Mouse (Mus musculus) ovary, postnatal 14 days (tissue): ENCODE data around the gene Pds5b.
"Not testable (repeated sequence)": the region's sequence is repeated elsewhere in the genome, so short reads cannot be mapped to it uniquely, and the experiment has no call there.

Experiments used
- DNase-seq: peaks from one replicate; pipeline ENCODE4 v3.0.0; 2022; ENCODE audit warnings: low spot score

Gene Pds5b

DNA sequence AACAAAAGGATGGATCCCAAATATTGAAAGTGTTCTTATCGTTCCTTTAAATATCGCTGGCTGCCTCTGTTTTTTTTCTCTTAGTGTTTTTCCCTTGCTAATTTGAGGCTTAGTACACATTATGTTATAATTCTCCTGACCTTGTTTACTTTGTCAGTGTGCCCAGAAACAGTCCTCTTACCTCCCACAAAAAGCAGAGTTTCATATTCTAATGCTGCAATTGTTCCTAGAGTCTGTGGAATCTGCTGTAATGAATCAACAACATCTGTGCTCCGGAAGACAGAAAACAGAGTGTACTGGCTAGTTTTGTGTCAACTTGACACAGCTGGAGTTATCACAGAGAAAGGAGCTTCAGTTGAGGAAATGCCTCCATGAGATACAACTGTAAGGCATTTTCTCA lies 149.8 kb downstream of the Pds5b start:
- no peak for DNase-seq

GRCm38 (mm10) chr5:150829499-150829898 lies 156.0 kb downstream of the Pds5b start:
- DNase-seq: no peak

- no peak for DNase-seq
These were observed 157.2 kb downstream of the Pds5b start for GRCm38 (mm10) chr5:150830718-150831117.

GRCm38 (mm10) chr5:150836782-150837181 lies 163.2 kb downstream of the Pds5b start:
- DNase-seq: no peak

GRCm38 (mm10) chr5:150839688-150840541 lies 166.4 kb downstream of the Pds5b start:
- peak; percentile 22 for DNase-seq

GRCm38 (mm10) chr5:150840596-150840995 lies 167.1 kb downstream of the Pds5b start:
- no peak for DNase-seq

DNA sequence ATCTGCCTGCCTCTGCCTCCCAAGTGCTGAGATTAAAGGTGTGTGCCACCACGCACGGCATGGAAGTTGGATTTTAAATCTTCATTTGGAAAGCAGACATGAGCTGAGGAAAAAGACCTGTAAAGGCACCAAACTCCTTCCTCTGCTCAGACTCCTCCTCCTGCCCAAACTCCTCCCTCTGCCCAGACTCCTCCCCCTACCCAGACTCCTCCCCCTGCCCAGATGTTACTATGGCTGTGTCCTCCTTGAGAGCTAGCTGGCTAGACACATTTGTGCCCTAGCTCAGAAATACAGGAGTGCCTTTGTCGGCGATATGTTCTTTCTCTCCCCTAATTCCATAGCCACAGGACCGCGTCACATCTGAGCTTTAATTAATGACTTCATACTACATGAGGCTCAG lies 172.4 kb downstream of the Pds5b start:
- no peak for DNase-seq

GRCm38 (mm10) chr5:150850821-150851220 lies 177.3 kb downstream of the Pds5b start:
- no peak for DNase-seq

DNA sequence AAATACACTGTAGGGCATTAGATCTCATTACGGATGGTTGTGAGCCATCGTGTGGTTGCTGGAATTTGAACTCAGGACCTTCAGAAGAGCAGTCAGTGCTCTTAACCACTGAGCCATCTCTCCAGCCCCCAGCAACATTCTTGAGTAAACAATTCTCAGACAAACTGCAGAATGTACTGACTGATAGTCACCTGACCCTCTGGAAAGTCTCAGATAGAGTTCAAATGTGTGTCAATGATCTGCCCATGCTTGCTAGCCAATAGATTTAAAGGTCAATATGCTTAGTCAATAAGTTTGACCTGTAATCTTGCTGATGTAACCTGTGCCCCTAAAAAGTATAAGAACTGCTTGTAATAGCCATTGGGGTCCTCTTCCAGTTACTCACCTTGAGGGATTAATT lies 178.6 kb downstream of the Pds5b start:
- DNase-seq: not testable (repeated sequence)

DNA sequence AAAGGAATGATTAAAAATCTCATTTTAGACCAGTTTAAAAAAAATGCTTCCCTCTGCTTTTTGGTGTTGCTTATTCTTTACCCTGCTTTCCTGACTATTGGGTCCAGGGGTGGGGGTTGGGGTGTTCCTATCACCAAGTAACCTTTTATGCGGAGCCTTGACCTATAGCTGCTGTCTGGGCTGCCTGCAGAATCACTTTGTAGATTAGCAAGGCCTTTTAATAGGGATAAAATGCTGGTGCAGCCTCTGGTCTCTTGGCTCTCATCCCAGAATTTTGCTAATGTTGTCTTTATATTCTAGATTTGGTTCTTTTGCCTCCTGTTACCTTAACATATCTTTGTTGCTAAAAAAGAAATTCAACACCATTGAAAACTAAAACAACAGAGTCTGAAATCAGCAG lies 181.0 kb downstream of the Pds5b start:
- DNase-seq: peak; percentile 9

DNA sequence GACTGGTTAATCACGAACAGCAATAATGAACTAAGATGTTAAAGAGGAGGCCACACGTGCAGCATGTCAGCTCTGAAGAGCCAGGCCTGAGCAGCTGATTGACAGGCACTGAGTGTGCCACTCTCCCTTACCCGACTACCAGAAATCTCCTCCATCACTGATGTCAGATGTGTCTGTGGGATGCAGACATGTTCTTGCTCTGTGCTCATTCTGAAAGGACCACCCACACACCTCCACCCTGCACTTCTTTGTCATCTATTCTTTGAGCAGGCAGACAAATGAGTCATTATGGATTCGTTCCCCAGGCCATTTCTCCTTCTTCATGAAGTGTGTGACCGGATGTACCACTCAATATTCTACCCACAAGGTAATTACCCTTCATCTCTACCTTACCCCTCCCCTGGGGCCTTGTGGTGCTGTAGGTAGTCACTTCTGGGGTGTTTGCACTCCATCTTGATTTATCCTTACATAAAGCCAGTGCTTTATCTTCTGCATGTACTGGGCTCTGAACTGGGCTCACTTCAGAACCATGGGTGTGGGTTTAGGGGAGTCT lies 186.2 kb downstream of the Pds5b start:
- DNase-seq: no peak
